Mouse (Mus musculus): ENCODE measurements around the gene Colec11.

DNA sequence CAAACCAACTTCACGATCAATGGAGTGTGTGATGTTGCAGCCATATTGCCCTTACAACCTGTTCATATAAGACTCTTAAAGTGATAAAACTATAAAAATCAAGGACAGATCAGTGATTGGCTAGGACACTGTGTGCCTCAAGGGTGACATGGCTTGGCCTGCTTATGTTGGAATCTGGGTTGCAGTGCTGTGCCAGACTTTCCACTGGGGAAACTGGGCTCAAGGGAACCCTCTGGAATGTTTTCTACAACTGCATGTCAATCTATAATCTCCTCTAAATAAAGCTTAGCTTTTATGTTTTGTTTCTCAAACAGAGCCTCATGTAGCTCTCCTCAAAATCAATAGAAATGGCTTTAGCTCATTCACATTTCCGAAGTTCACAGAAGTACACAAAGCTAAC is 1.1 kb upstream of the Colec11 start:
- TF ChIP-seq POLR2A (IDR thresholded peaks at IDR 0.05; ENCODE audit: borderline replicate concordance, low read depth, low read length) (no peak), CTCF (IDR thresholded peaks at IDR 0.05; ENCODE audit: low read depth, low read length) (no peak)

Measured in bone marrow macrophage, adult 2 months (primary cell).